In genomic region chr15:10515166-10515565, GRCm38 (mm10) we compare ENCODE assay signal across 31 mouse cellular contexts. TPM values are rescaled to one million over a fixed set of nuclear protein-coding genes. Genes with fewer than 3 reads are reported as not detected.
DNase-seq lines count a peak whose midpoint lies in the region; ATAC-seq and TF ChIP-seq lines count a peak whose summit lies in the region.
"Had no signal": no experiment of that assay in that cellular context is flagged by ENCODE, and none has a peak within 500 bp of the region (broad histone marks: within the 10 kb centered on the region; RNA-seq: fewer than 3 reads in every experiment).

No protein-coding gene starts in this region.

- in situ Hi-C loops in Patski (cut with MboI; ENCODE audit: low pct_unique_long_range_greater_than_20kb), result no loop called here

- ATAC-seq in Patski, result peak; percentile 71
- ATAC-seq: CD4-positive, CD25-positive, alpha-beta regulatory T cell, adult 4 months; forebrain, embryonic 14.5 days; forebrain, embryonic 16.5 days had no signal

- POLR2A ChIA-PET in Patski (lab: Charles Lee), result no interaction called here

- peak; percentile 19 for TF ChIP-seq CTCF in Patski (IDR thresholded peaks at IDR 0.05)

- peaks cover 11% of the 10 kb centered on the region for H3K27me3 ChIP-seq in Patski
- H3K27me3 ChIP-seq: CH12.LX; embryonic facial prominence, embryonic 13.5 days; embryonic facial prominence, embryonic 15.5 days; forebrain, embryonic 12.5 days had no signal

- intact Hi-C loops in left cerebral cortex, postnatal 25 days (cut with DNase I), result no loop called here

- DNase-seq in retina, postnatal 1 day, result peak; percentile 9
- DNase-seq in retina, embryonic 14.5 days (ENCODE audit: low spot score), result no peak
- DNase-seq in Muller cell, postnatal 12 days (ENCODE audit: inconsistent ontology term), result peak; percentile 87
- no peak for DNase-seq in Patski (ENCODE audit: low read depth, low spot score)
- DNase-seq in layer of hippocampus, postnatal 36 days, result no peak
- DNase-seq in left cerebral cortex, postnatal 25 days (ENCODE audit: low spot score in 2 of 2), result no peak
- DNase-seq: adrenal gland, adult 2 months; adrenal gland, postnatal 10 days; adrenal gland, postnatal 25 days; B cell, adult 2 months; cerebellum, adult 11 months; cerebellum, adult 18-20 months; cerebellum, adult 8-10 months; cerebellum, adult 9-11 months; cerebellum, postnatal 14 days; cerebellum, postnatal 36 days; embryo, embryonic 11 days had no signal

- CTCF ChIA-PET in Patski (lab: Charles Lee), result interaction anchor here (1.4 kb wide), 1 partner anchor 14 kb away, joined by 4 read pairs; no protein-coding TSS in a partner anchor

RNA-seq across cellular contexts. Expression of gene Rad1, which starts 29.3 kb away (rescaled TPM):
- polyA plus RNA-seq in Patski (2021), result 19.0 TPM
- 10 to 100 TPM; 12.7 to 13.5 TPM for total RNA-seq in layer of hippocampus, postnatal 36 days (2021)
- total RNA-seq in left cerebral cortex, postnatal 25 days (2021), result 10 to 100 TPM; 12.8 to 13.1 TPM

RNA-seq across cellular contexts. Expression of gene Brix1, which starts 29.4 kb away (rescaled TPM):
- polyA plus RNA-seq in Patski (2021), result 41.2 TPM
- total RNA-seq in layer of hippocampus, postnatal 36 days (2021), result 10 to 100 TPM; 26.6 to 27.4 TPM
- total RNA-seq in left cerebral cortex, postnatal 25 days (2021), result 10 to 100 TPM; 20.8 to 21.8 TPM

RNA-seq across cellular contexts. Expression of gene Ttc23l, which starts 43.3 kb away (rescaled TPM):
- polyA plus RNA-seq in Patski (2021), result not detected
- not detected for total RNA-seq in layer of hippocampus, postnatal 36 days (2021)
- total RNA-seq in left cerebral cortex, postnatal 25 days (2021), result not detected
- total RNA-seq: adrenal gland, adult 2 months; adrenal gland, postnatal 10 days; adrenal gland, postnatal 25 days; adrenal gland, postnatal 4 days; common myeloid progenitor, adult 5-6 weeks; G1E had no signal
- polyA plus RNA-seq: adrenal gland, adult 2 months; brain, embryonic 14.5 days; CD4-positive, CD25-positive, alpha-beta regulatory T cell, adult 4 months; embryonic facial prominence, embryonic 11.5 days; embryonic facial prominence, embryonic 13.5 days; embryonic facial prominence, embryonic 15.5 days; erythroblast, embryonic 14.5 days; forebrain, embryonic 10.5 days; forebrain, embryonic 12.5 days; forebrain, embryonic 14.5 days; forebrain, embryonic 16.5 days; G1E had no signal

RNA-seq across cellular contexts. Expression of gene Dnajc21, which starts 44.9 kb away (rescaled TPM):
- polyA plus RNA-seq in Patski (2021), result 34.2 TPM
- total RNA-seq in layer of hippocampus, postnatal 36 days (2021), result 10 to 100 TPM; 25.7 to 26.4 TPM
- total RNA-seq in left cerebral cortex, postnatal 25 days (2021), result 10 to 100 TPM; 22.3 to 31.7 TPM

Comparison
In these comparisons a context has a peak if more than half of its experiments do, and no peak if none do; other contexts are left out.
1. DNase-seq: peak in retina, postnatal 1 day (single experiment) and Muller cell, postnatal 12 days (single experiment); none in retina, embryonic 14.5 days (single experiment), Patski (single experiment), layer of hippocampus, postnatal 36 days (0 of 2) and left cerebral cortex, postnatal 25 days (0 of 2).